Mouse (Mus musculus) adrenal gland, adult (tissue): ENCODE measurements around the gene Pafah2.

Experiments used
- DNase-seq, 2 experiments: peaks; one replicate each; pipeline ENCODE4 v3.0.0; 2022 to 2023; ENCODE audit warnings: low spot score in 1 of 2; ENCODE audit not compliant: inconsistent age in 2 of 2

Pafah2 gene

GRCm38 (mm10) chr4:134457130-134457825 lies 61.2 kb downstream of the Pafah2 start:
- DNase-seq = no peak

- no peak for DNase-seq
These were observed 62.7 kb downstream of the Pafah2 start for GRCm38 (mm10) chr4:134458856-134459255.

GRCm38 (mm10) chr4:134460277-134460676 lies 64.2 kb downstream of the Pafah2 start:
- no peak for DNase-seq

- no peak for DNase-seq
These were observed 65.1 kb downstream of the Pafah2 start for GRCm38 (mm10) chr4:134461252-134461651.

GRCm38 (mm10) chr4:134465789-134466188 lies 69.7 kb downstream of the Pafah2 start:
- no peak for DNase-seq

- DNase-seq = no peak
These were observed 70.5 kb downstream of the Pafah2 start for GRCm38 (mm10) chr4:134466381-134467262.

GRCm38 (mm10) chr4:134467435-134468214 lies 71.5 kb downstream of the Pafah2 start:
- peak in 1 of 2 experiments; percentile 68 for DNase-seq

GRCm38 (mm10) chr4:134468215-134468575 lies 72.1 kb downstream of the Pafah2 start, which contains the start of gene Stmn1:
Gene Stmn1, plus strand, starts transcription at chr4:134468320.
- DNase-seq = peak; percentile 94 to 97

- peak; percentile 93 to 97 for DNase-seq
These were observed 72.6 kb downstream of the Pafah2 start for GRCm38 (mm10) chr4:134468578-134469266.

GRCm38 (mm10) chr4:134469341-134469796 lies 73.2 kb downstream of the Pafah2 start:
- no peak for DNase-seq

- DNase-seq = no peak
These were observed 73.9 kb downstream of the Pafah2 start for GRCm38 (mm10) chr4:134469985-134470384.

GRCm38 (mm10) chr4:134471469-134471868 lies 75.3 kb downstream of the Pafah2 start:
- DNase-seq = no peak

- DNase-seq = no peak
These were observed 77.6 kb downstream of the Pafah2 start for GRCm38 (mm10) chr4:134473764-134474163.

GRCm38 (mm10) chr4:134474240-134474639 lies 78.1 kb downstream of the Pafah2 start:
- DNase-seq = no peak

- DNase-seq = peak in 1 of 2 experiments; percentile 22
These were observed 80.8 kb downstream of the Pafah2 start for GRCm38 (mm10) chr4:134476899-134477298.
